Mouse (Mus musculus) erythroblast, embryonic 14.5 days (primary cell): ENCODE measurements around the gene Nav2.

Source experiments
- GATA1 ChIP-seq: IDR thresholded peaks from 2 replicates; pipeline ENCODE4 v1.6.1; 2012; ENCODE audit warnings: low read length, inconsistent platforms, mixed read lengths
- TAL1 ChIP-seq: IDR thresholded peaks from 3 replicates; pipeline ENCODE4 v1.6.1; 2012; ENCODE audit warnings: low read length, inconsistent platforms, mixed read lengths

GRCm38 (mm10) chr7:49565084-49565483 lies 656.6 kb downstream of the Nav2 start:
- TF ChIP-seq GATA1 (no peak), TAL1 (no peak)
